Mouse (Mus musculus): ENCODE measurements around the gene Rundc3a.

- no peak for TF ChIP-seq CTCF (IDR thresholded peaks at IDR 0.05; ENCODE audit: borderline replicate concordance, insufficient read depth, low read depth, low read length)
- TF ChIP-seq POLR2A (IDR thresholded peaks at IDR 0.05; ENCODE audit: borderline replicate concordance, insufficient read depth, low read length) = no peak
Observed at GRCm38 (mm10) chr11:102448327-102448726, 55.1 kb downstream of the Rundc3a start.
